ENCODE assay signal across 13 mouse cellular contexts in genomic region chr15:25539344-25540176, GRCm38 (mm10).
A peak's percentile ranks its signal among the peaks of the same experiment; 100 is the strongest.
DNase-seq lines count a peak whose midpoint lies in the region; ATAC-seq lines count a peak whose summit lies in the region.
"Had no signal": no experiment of that assay in that cellular context is flagged by ENCODE, and none has a peak within 500 bp of the region (broad histone marks: within the 10 kb centered on the region; RNA-seq: fewer than 3 reads in every experiment).

No protein-coding gene starts in this region.

- no peak overlapping the region for H3K4me2 ChIP-seq in limb, embryonic 11.5 days (ENCODE audit: low read depth, severe bottlenecking)
- H3K4me2 ChIP-seq: embryonic facial prominence, embryonic 13.5 days; midbrain, embryonic 12.5 days; neural tube, embryonic 13.5 days had no signal

- H3K27me3 ChIP-seq in limb, embryonic 11.5 days (ENCODE audit: control insufficient read depth, insufficient read depth, low read length): no peaks in the 10 kb centered on the region
- no peaks in the 10 kb centered on the region for H3K27me3 ChIP-seq in limb, embryonic 10.5 days (ENCODE audit: low read depth, poor library complexity, severe bottlenecking)
- H3K27me3 ChIP-seq: embryonic facial prominence, embryonic 13.5 days; midbrain, embryonic 12.5 days; neural tube, embryonic 13.5 days had no signal

- no peaks in the 10 kb centered on the region; the same call in 1 of the 2 replicates for H3K9me3 ChIP-seq in limb, embryonic 11.5 days (ENCODE audit: control insufficient read depth, low read length)
- H3K9me3 ChIP-seq in limb, embryonic 10.5 days (replicated peaks): no peaks in the 10 kb centered on the region
- H3K9me3 ChIP-seq: embryonic facial prominence, embryonic 13.5 days; midbrain, embryonic 12.5 days; neural tube, embryonic 13.5 days had no signal

- no peaks in the 10 kb centered on the region for H3K36me3 ChIP-seq in limb, embryonic 11.5 days (ENCODE audit: control insufficient read depth, insufficient read depth, low read length)
- H3K36me3 ChIP-seq in limb, embryonic 10.5 days: no peaks in the 10 kb centered on the region
- H3K36me3 ChIP-seq: embryonic facial prominence, embryonic 13.5 days; midbrain, embryonic 12.5 days; neural tube, embryonic 13.5 days had no signal

- 68% methylated on average over 20 of the region's 20 CpGs for WGBS in limb, embryonic 11.5 days
- WGBS in limb, embryonic 10.5 days: 69% methylated on average over 20 of the region's 20 CpGs

- no peak overlapping the region for H3K4me3 ChIP-seq in limb, embryonic 11.5 days (ENCODE audit: low read depth, low read length)
- H3K4me3 ChIP-seq in limb, embryonic 10.5 days: no peak overlapping the region
- H3K4me3 ChIP-seq: embryonic facial prominence, embryonic 13.5 days; midbrain, embryonic 12.5 days; neural tube, embryonic 13.5 days had no signal

- peak; percentile 3 for DNase-seq in cerebellum, adult 11 months
- DNase-seq in limb, embryonic 11.5 days (ENCODE audit: low spot score): peak; percentile 24
- no peak for DNase-seq in limb, embryonic 10.5 days (ENCODE audit: low spot score)
- DNase-seq in forelimb bud, embryonic 11.5 days (ENCODE audit: low read depth, low spot score): peak; percentile 19
- peak; percentile 23 to 42 for DNase-seq in lung, postnatal 4 days
- DNase-seq in thymus, adult 18-20 months: no peak
- DNase-seq in gastrocnemius, adult 8-10 months (ENCODE audit: low spot score in 2 of 2): no peak
- DNase-seq: layer of hippocampus, adult 9-11 months had no signal

- H3K4me1 ChIP-seq in limb, embryonic 11.5 days (ENCODE audit: control insufficient read depth, insufficient read depth, low read length): 0 out of 2 replicates have a peak, but pooled peaks cover 2% of the 10 kb centered on the region
- H3K4me1 ChIP-seq in limb, embryonic 10.5 days: peaks cover 10% of the 10 kb centered on the region
- H3K4me1 ChIP-seq: neural tube, embryonic 13.5 days had no signal

- no peak for ATAC-seq in cerebellum, adult (ENCODE audit: insufficient number of reproducible peaks, low FRiP score, low TSS enrichment)
- no peak for ATAC-seq in limb, embryonic 11.5 days (ENCODE audit: insufficient number of reproducible peaks, low FRiP score, low TSS enrichment, low read depth)
- ATAC-seq: intestine, embryonic 16.5 days had no signal

- H3K27ac ChIP-seq in limb, embryonic 11.5 days (replicated peaks; ENCODE audit: low read depth, low read length): no peak overlapping the region
- no peak overlapping the region for H3K27ac ChIP-seq in limb, embryonic 10.5 days
- H3K27ac ChIP-seq: embryonic facial prominence, embryonic 13.5 days; midbrain, embryonic 12.5 days; neural tube, embryonic 13.5 days had no signal

- H3K9ac ChIP-seq in limb, embryonic 11.5 days (ENCODE audit: low read length): no peak overlapping the region
- H3K9ac ChIP-seq: embryonic facial prominence, embryonic 13.5 days; midbrain, embryonic 12.5 days; neural tube, embryonic 13.5 days had no signal

Comparison
In these comparisons a context has a peak if more than half of its experiments do, and no peak if none do; other contexts are left out.
1. DNase-seq: peak in cerebellum, adult 11 months (single experiment), limb, embryonic 11.5 days (single experiment), forelimb bud, embryonic 11.5 days (single experiment) and lung, postnatal 4 days (2 of 2); none in limb, embryonic 10.5 days (single experiment), thymus, adult 18-20 months (0 of 2) and gastrocnemius, adult 8-10 months (0 of 2).